Mouse (Mus musculus): Measurements from ENCODE around the gene Ackr3. TPM values are rescaled to one million over a fixed set of nuclear protein-coding genes. Genes with fewer than 3 reads are reported as not detected.

The Ackr3 gene
- polyA plus RNA-seq, 1 experiment from 2014 or later: 27.4 TPM

- peak overlapping the region; percentile 84 for H3K27ac ChIP-seq (replicated peaks)
- peaks cover 78% of the 10 kb centered on the region for H3K4me1 ChIP-seq
- H3K27me3 ChIP-seq: peaks cover 13% of the 10 kb centered on the region
- H3K36me3 ChIP-seq: peaks cover 19% of the 10 kb centered on the region
- peak overlapping the region; percentile 73 for H3K9ac ChIP-seq (replicated peaks)
- peak overlapping the region; percentile 63 for H3K4me2 ChIP-seq (replicated peaks)
- WGBS: 53% methylated on average over 3 of the region's 3 CpGs
- no peak for ATAC-seq (ENCODE audit: low FRiP score, low read depth)
- peak overlapping the region; percentile 58 for H3K4me3 ChIP-seq
- no peaks in the 10 kb centered on the region for H3K9me3 ChIP-seq
These were observed 2.9 kb downstream of the Ackr3 start for GRCm38 (mm10) chr1:90206684-90207083.

- no peak for ATAC-seq (ENCODE audit: low FRiP score, low read depth)
- WGBS: 44% methylated on average over 6 of the region's 6 CpGs
- Histone ChIP-seq H3K4me3 (peak overlapping the region; percentile 58), H3K27me3 (peaks cover 10% of the 10 kb centered on the region), H3K27ac (replicated peaks) (peak overlapping the region; percentile 84; the same call in 1 of the 2 replicates), H3K4me1 (peaks cover 81% of the 10 kb centered on the region), H3K9ac (replicated peaks) (peak overlapping the region; percentile 73; the same call in 1 of the 2 replicates), H3K4me2 (replicated peaks) (peak overlapping the region; percentile 63), H3K36me3 (peaks cover 23% of the 10 kb centered on the region), H3K9me3 (no peaks in the 10 kb centered on the region)
These were observed 3.5 kb downstream of the Ackr3 start for GRCm38 (mm10) chr1:90207279-90207678.

GRCm38 (mm10) chr1:90207739-90208502 lies 4.1 kb downstream of the Ackr3 start:
- peaks cover 79% of the 10 kb centered on the region for H3K4me1 ChIP-seq
- peak overlapping the region; percentile 63 for H3K4me2 ChIP-seq (replicated peaks)
- H3K36me3 ChIP-seq: peaks cover 27% of the 10 kb centered on the region
- H3K27me3 ChIP-seq: peaks cover 3% of the 10 kb centered on the region; the same call in 1 of the 2 replicates
- ATAC-seq (ENCODE audit: low FRiP score, low read depth): no peak
- no peaks in the 10 kb centered on the region for H3K9me3 ChIP-seq
- peak overlapping the region; percentile 58 for H3K4me3 ChIP-seq
- WGBS: 59% methylated on average over 6 of the region's 6 CpGs
- H3K27ac ChIP-seq (replicated peaks): peak overlapping the region; percentile 68
- 0 out of 2 replicates have a peak overlapping the region, but pooled peaks have one; percentile 28 for H3K9ac ChIP-seq (replicated peaks)

- Histone ChIP-seq H3K4me2 (replicated peaks) (peak overlapping the region; percentile 63), H3K4me1 (peaks cover 75% of the 10 kb centered on the region), H3K9me3 (no peaks in the 10 kb centered on the region), H3K36me3 (peaks cover 31% of the 10 kb centered on the region), H3K27me3 (no peaks in the 10 kb centered on the region), H3K9ac (replicated peaks) (0 out of 2 replicates have a peak overlapping the region, but pooled peaks have one; percentile 28), H3K27ac (replicated peaks) (peak overlapping the region; percentile 68), H3K4me3 (peak overlapping the region; percentile 58)
- ATAC-seq (ENCODE audit: low FRiP score, low read depth): no peak
- WGBS: 62% methylated on average over 9 of the region's 9 CpGs
These were observed 4.7 kb downstream of the Ackr3 start for GRCm38 (mm10) chr1:90208503-90208860.

GRCm38 (mm10) chr1:90209069-90209468 lies 5.3 kb downstream of the Ackr3 start:
- ATAC-seq (ENCODE audit: low FRiP score, low read depth): peak; percentile 55
- H3K36me3 ChIP-seq: peaks cover 37% of the 10 kb centered on the region
- peak overlapping the region; percentile 68; the same call in 1 of the 2 replicates for H3K27ac ChIP-seq (replicated peaks)
- no peak overlapping the region for H3K4me3 ChIP-seq
- no peaks in the 10 kb centered on the region for H3K27me3 ChIP-seq
- H3K9me3 ChIP-seq: no peaks in the 10 kb centered on the region
- WGBS: 41% methylated on average over 5 of the region's 5 CpGs
- H3K4me2 ChIP-seq (replicated peaks): peak overlapping the region; percentile 63
- H3K9ac ChIP-seq (replicated peaks): no peak overlapping the region
- H3K4me1 ChIP-seq: peaks cover 73% of the 10 kb centered on the region

GRCm38 (mm10) chr1:90209741-90210140 lies 6.0 kb downstream of the Ackr3 start:
- H3K9ac ChIP-seq (replicated peaks): no peak overlapping the region
- 82% methylated on average over 2 of the region's 2 CpGs for WGBS
- H3K4me2 ChIP-seq (replicated peaks): no peak overlapping the region
- peaks cover 43% of the 10 kb centered on the region for H3K36me3 ChIP-seq
- no peak overlapping the region for H3K4me3 ChIP-seq
- ATAC-seq (ENCODE audit: low FRiP score, low read depth): no peak
- no peaks in the 10 kb centered on the region for H3K27me3 ChIP-seq
- peak overlapping the region; percentile 68; the same call in 1 of the 2 replicates for H3K27ac ChIP-seq (replicated peaks)
- peaks cover 69% of the 10 kb centered on the region for H3K4me1 ChIP-seq
- no peaks in the 10 kb centered on the region for H3K9me3 ChIP-seq

- Histone ChIP-seq H3K4me1 (peaks cover 66% of the 10 kb centered on the region), H3K27me3 (no peaks in the 10 kb centered on the region), H3K9me3 (no peaks in the 10 kb centered on the region), H3K4me2 (replicated peaks) (no peak overlapping the region; the same call in 1 of the 2 replicates), H3K4me3 (no peak overlapping the region), H3K9ac (replicated peaks) (no peak overlapping the region), H3K36me3 (peaks cover 49% of the 10 kb centered on the region), H3K27ac (replicated peaks) (no peak overlapping the region)
- WGBS: 85% methylated on average over 6 of the region's 6 CpGs
- no peak for ATAC-seq (ENCODE audit: low FRiP score, low read depth)
These were observed 6.6 kb downstream of the Ackr3 start for GRCm38 (mm10) chr1:90210346-90210745.

- Histone ChIP-seq H3K9me3 (no peaks in the 10 kb centered on the region), H3K27ac (replicated peaks) (no peak overlapping the region), H3K9ac (replicated peaks) (no peak overlapping the region), H3K4me2 (replicated peaks) (no peak overlapping the region), H3K4me1 (peaks cover 66% of the 10 kb centered on the region), H3K27me3 (no peaks in the 10 kb centered on the region), H3K36me3 (peaks cover 53% of the 10 kb centered on the region), H3K4me3 (no peak overlapping the region)
- 84% methylated on average over 4 of the region's 4 CpGs for WGBS
- ATAC-seq (ENCODE audit: low FRiP score, low read depth): no peak
These were observed 7.0 kb downstream of the Ackr3 start for GRCm38 (mm10) chr1:90210761-90211160.

GRCm38 (mm10) chr1:90212376-90212775 lies 8.6 kb downstream of the Ackr3 start:
- Histone ChIP-seq H3K4me1 (peaks cover 53% of the 10 kb centered on the region), H3K27ac (replicated peaks) (no peak overlapping the region), H3K4me3 (no peak overlapping the region), H3K9me3 (no peaks in the 10 kb centered on the region), H3K27me3 (no peaks in the 10 kb centered on the region), H3K36me3 (peaks cover 65% of the 10 kb centered on the region), H3K9ac (replicated peaks) (no peak overlapping the region), H3K4me2 (replicated peaks) (no peak overlapping the region)
- ATAC-seq (ENCODE audit: low FRiP score, low read depth): no peak
- 93% methylated on average over 6 of the region's 6 CpGs for WGBS

GRCm38 (mm10) chr1:90212901-90213300 lies 9.1 kb downstream of the Ackr3 start:
- 89% methylated on average over 6 of the region's 6 CpGs for WGBS
- H3K36me3 ChIP-seq: peaks cover 70% of the 10 kb centered on the region
- no peak for ATAC-seq (ENCODE audit: low FRiP score, low read depth)
- no peaks in the 10 kb centered on the region for H3K9me3 ChIP-seq
- H3K27ac ChIP-seq (replicated peaks): no peak overlapping the region
- H3K4me2 ChIP-seq (replicated peaks): no peak overlapping the region
- H3K9ac ChIP-seq (replicated peaks): no peak overlapping the region
- peaks cover 48% of the 10 kb centered on the region for H3K4me1 ChIP-seq
- no peak overlapping the region for H3K4me3 ChIP-seq
- no peaks in the 10 kb centered on the region for H3K27me3 ChIP-seq

GRCm38 (mm10) chr1:90214021-90214420 lies 10.2 kb downstream of the Ackr3 start:
- H3K27me3 ChIP-seq: no peaks in the 10 kb centered on the region
- H3K4me1 ChIP-seq: peaks cover 37% of the 10 kb centered on the region
- H3K27ac ChIP-seq (replicated peaks): no peak overlapping the region
- peaks cover 70% of the 10 kb centered on the region for H3K36me3 ChIP-seq
- ATAC-seq (ENCODE audit: low FRiP score, low read depth): no peak
- WGBS: 96% methylated on average over 12 of the region's 12 CpGs
- no peak overlapping the region for H3K9ac ChIP-seq (replicated peaks)
- no peak overlapping the region for H3K4me3 ChIP-seq
- H3K9me3 ChIP-seq: no peaks in the 10 kb centered on the region; the same call in 1 of the 2 replicates
- no peak overlapping the region for H3K4me2 ChIP-seq (replicated peaks)

- 97% methylated on average over 6 of the region's 6 CpGs for WGBS
- H3K27ac ChIP-seq (replicated peaks): no peak overlapping the region
These were observed 11.1 kb downstream of the Ackr3 start for GRCm38 (mm10) chr1:90214926-90215325.

More at GRCm38 (mm10) chr1:90214926-90215325, 11.1 kb downstream of the Ackr3 start:
- no peak overlapping the region for H3K4me2 ChIP-seq (replicated peaks)
- H3K4me1 ChIP-seq: peaks cover 34% of the 10 kb centered on the region
- H3K27me3 ChIP-seq: no peaks in the 10 kb centered on the region
- no peak for ATAC-seq (ENCODE audit: low FRiP score, low read depth)
- H3K9ac ChIP-seq (replicated peaks): no peak overlapping the region
- H3K9me3 ChIP-seq: no peaks in the 10 kb centered on the region; the same call in 1 of the 2 replicates
- H3K4me3 ChIP-seq: no peak overlapping the region
- peaks cover 61% of the 10 kb centered on the region for H3K36me3 ChIP-seq
